Mouse (Mus musculus): ENCODE measurements around the gene Gm20767. TPM values are rescaled to one million over a fixed set of nuclear protein-coding genes. Genes with fewer than 3 reads are reported as not detected.
"Not testable (repeated sequence)": the region's sequence is repeated elsewhere in the genome, so short reads cannot be mapped to it uniquely, and the experiment has no call there.

Gene Gm20767
- polyA plus RNA-seq, 1 experiment from 2014 or later: not detected

DNA sequence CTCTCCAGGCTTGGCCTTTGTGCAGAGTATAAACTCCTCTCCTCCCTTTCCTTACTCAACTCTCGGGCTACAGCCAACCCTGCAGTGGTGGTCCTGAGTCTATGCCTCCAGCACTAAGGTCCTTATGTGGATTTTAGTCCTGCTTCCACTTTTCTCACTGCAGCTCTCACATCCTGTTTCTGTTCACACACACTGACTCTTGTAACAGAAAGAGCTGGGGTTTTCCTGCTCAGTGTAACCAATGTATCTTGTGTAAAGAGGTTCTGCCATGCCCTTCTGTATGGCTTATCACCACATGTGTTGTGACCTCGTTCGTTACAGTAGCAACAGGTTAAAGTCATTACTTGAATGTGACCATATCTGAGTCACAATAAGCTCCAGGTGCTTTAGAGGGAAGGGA, 10.5 kb downstream of the Gm20767 start:
- 75% methylated on average over 3 of the region's 3 CpGs for WGBS
- H3K4me3 ChIP-seq (ENCODE audit: low read length); H3K9ac ChIP-seq (ENCODE audit: low read depth, low read length); ATAC-seq; H3K4me1 ChIP-seq (ENCODE audit: control insufficient read depth, insufficient read depth, low read length); H3K27me3 ChIP-seq (replicated peaks; ENCODE audit: control insufficient read depth, insufficient read depth, low read length); H3K27ac ChIP-seq (ENCODE audit: low read length); H3K9me3 ChIP-seq (ENCODE audit: control insufficient read depth, low read length); H3K4me2 ChIP-seq (ENCODE audit: low read depth, low read length); H3K36me3 ChIP-seq (ENCODE audit: control insufficient read depth, insufficient read depth, low read length): not testable (repeated sequence)

- H3K9me3 ChIP-seq (ENCODE audit: control insufficient read depth, low read length); H3K4me1 ChIP-seq (ENCODE audit: control insufficient read depth, insufficient read depth, low read length); H3K27ac ChIP-seq (ENCODE audit: low read length); ATAC-seq; H3K36me3 ChIP-seq (ENCODE audit: control insufficient read depth, insufficient read depth, low read length); H3K4me2 ChIP-seq (ENCODE audit: low read depth, low read length); H3K4me3 ChIP-seq (ENCODE audit: low read length); H3K9ac ChIP-seq (ENCODE audit: low read depth, low read length); H3K27me3 ChIP-seq (replicated peaks; ENCODE audit: control insufficient read depth, insufficient read depth, low read length): not testable (repeated sequence)
- WGBS: 50% methylated on average over 5 of the region's 5 CpGs
Measured at GRCm38 (mm10) chr13:120168301-120168700, 28.3 kb downstream of the Gm20767 start.

DNA sequence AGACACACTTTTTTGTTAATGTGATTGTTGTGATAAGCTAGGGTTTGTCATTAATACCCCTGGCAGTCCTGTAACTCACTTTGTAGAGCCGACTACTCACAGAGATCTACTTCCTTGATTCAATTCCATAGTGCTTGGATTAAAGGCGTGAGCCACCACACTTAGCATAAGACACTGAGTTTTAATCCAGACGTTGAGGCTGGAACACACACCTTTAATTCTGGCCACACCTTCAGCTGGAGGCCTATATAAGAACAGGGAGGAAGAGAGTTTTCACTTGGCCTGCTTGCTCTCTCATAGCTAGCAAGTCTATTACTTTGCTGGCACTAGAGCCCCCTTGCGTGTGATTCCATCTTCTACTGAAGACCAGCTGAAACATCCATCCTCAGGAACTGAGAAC, 32.1 kb downstream of the Gm20767 start, which contains the start of gene Gm21818:
TSS of gene Gm21818 (plus strand) at position 301 of the 400 bp plus-strand sequence.
- not testable (repeated sequence) for H3K36me3 ChIP-seq (ENCODE audit: control insufficient read depth, insufficient read depth, low read length); H3K27me3 ChIP-seq (replicated peaks; ENCODE audit: control insufficient read depth, insufficient read depth, low read length); H3K27ac ChIP-seq (ENCODE audit: low read length); H3K4me3 ChIP-seq (ENCODE audit: low read length); H3K9ac ChIP-seq (ENCODE audit: low read depth, low read length); H3K9me3 ChIP-seq (ENCODE audit: control insufficient read depth, low read length); H3K4me1 ChIP-seq (ENCODE audit: control insufficient read depth, insufficient read depth, low read length); H3K4me2 ChIP-seq (ENCODE audit: low read depth, low read length); ATAC-seq
- 74% methylated on average over 4 of the region's 4 CpGs for WGBS

GRCm38 (mm10) chr13:120196189-120196821, 56.3 kb downstream of the Gm20767 start:
- 77% methylated on average over 6 of the region's 8 CpGs for WGBS
- not testable (repeated sequence) for H3K9ac ChIP-seq (ENCODE audit: low read depth, low read length)

More at GRCm38 (mm10) chr13:120196189-120196821, 56.3 kb downstream of the Gm20767 start:
- not testable (repeated sequence) for H3K36me3 ChIP-seq (ENCODE audit: control insufficient read depth, insufficient read depth, low read length); H3K27ac ChIP-seq (ENCODE audit: low read length); ATAC-seq; H3K4me1 ChIP-seq (ENCODE audit: control insufficient read depth, insufficient read depth, low read length); H3K27me3 ChIP-seq (replicated peaks; ENCODE audit: control insufficient read depth, insufficient read depth, low read length); H3K9me3 ChIP-seq (ENCODE audit: control insufficient read depth, low read length); H3K4me3 ChIP-seq (ENCODE audit: low read length); H3K4me2 ChIP-seq (ENCODE audit: low read depth, low read length)

Other genes starting within 250 kb of the Gm20767 start
- not detected in 2 replicates for gene Tcstv1, start 245.5 kb upstream of the Gm20767 start, polyA plus RNA-seq (2015; fragmentation: Nextera tagmentation; extraction: Ambion mirVana)
- gene Gm21761, start 211.0 kb upstream of the Gm20767 start, polyA plus RNA-seq (2015; fragmentation: Nextera tagmentation; extraction: Ambion mirVana): not detected in 2 replicates
- gene B020031M17Rik, start 189.4 kb upstream of the Gm20767 start, polyA plus RNA-seq (2015; fragmentation: Nextera tagmentation; extraction: Ambion mirVana): not detected in 2 replicates
- gene Gm36079, start 113.2 kb upstream of the Gm20767 start, polyA plus RNA-seq (2015; fragmentation: Nextera tagmentation; extraction: Ambion mirVana): not detected in 2 replicates
- not detected in 2 replicates for gene Gm21188, start 88.1 kb upstream of the Gm20767 start, polyA plus RNA-seq (2015; fragmentation: Nextera tagmentation; extraction: Ambion mirVana)
- not detected in 2 replicates for gene Gm21818, start 32.2 kb downstream of the Gm20767 start, polyA plus RNA-seq (2015; fragmentation: Nextera tagmentation; extraction: Ambion mirVana)
- gene Gm21762, start 75.7 kb downstream of the Gm20767 start, polyA plus RNA-seq (2015; fragmentation: Nextera tagmentation; extraction: Ambion mirVana): not detected in 2 replicates
- gene Gm21731, start 98.9 kb downstream of the Gm20767 start, polyA plus RNA-seq (2015; fragmentation: Nextera tagmentation; extraction: Ambion mirVana): not detected in 2 replicates
- not detected in 2 replicates for gene AF067061, start 122.9 kb downstream of the Gm20767 start, polyA plus RNA-seq (2015; fragmentation: Nextera tagmentation; extraction: Ambion mirVana)
- gene BC147527, start 160.1 kb downstream of the Gm20767 start, polyA plus RNA-seq (2015; fragmentation: Nextera tagmentation; extraction: Ambion mirVana): 0.48 and 0.80 TPM in 2 replicates
- gene Tcstv3, start 176.6 kb downstream of the Gm20767 start, polyA plus RNA-seq (2015; fragmentation: Nextera tagmentation; extraction: Ambion mirVana): not detected in 2 replicates

Data from intestine, embryonic 16.5 days (tissue).